Mouse (Mus musculus): ENCODE data around the gene Dhh. TPM values are rescaled to one million over a fixed set of nuclear protein-coding genes. Genes with fewer than 3 reads are reported as not detected.

Dhh gene
- polyA plus RNA-seq, 1 experiment from 2014 or later, result 2.5 TPM

DNA sequence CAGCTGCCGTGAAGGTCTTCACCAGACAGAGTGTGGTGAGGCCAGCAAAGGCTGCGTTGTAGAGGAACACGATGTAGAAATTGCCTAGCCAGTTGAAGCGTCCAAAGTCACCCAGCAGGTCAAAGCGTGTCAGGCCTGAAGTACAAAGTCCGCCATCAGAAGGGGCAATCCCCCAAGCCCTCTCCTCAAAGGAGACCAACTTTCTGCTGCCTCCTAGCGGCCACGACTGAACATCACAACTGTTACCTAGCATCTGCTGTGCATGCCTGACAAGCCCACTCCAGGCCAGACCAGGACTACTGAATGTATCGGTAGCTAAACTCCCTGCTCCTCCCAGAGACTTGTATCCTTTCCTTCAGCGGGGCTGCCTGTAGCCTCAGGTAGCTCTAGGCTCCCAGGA, 6.4 kb upstream of the Dhh start:
- Histone ChIP-seq H3K9ac (replicated peaks) (no peak overlapping the region), H3K36me3 (peaks cover 58% of the 10 kb centered on the region), H3K27ac (replicated peaks) (no peak overlapping the region), H3K4me1 (no peaks in the 10 kb centered on the region), H3K4me3 (replicated peaks) (no peak overlapping the region), H3K27me3 (replicated peaks) (peaks cover 11% of the 10 kb centered on the region), H3K9me3 (replicated peaks) (no peaks in the 10 kb centered on the region), H3K4me2 (no peak overlapping the region)
- WGBS, result 27% methylated on average over 10 of the region's 10 CpGs
- no peak for ATAC-seq (ENCODE audit: low FRiP score)

- Histone ChIP-seq H3K4me1 (peaks cover 10% of the 10 kb centered on the region), H3K27me3 (replicated peaks) (peaks cover 32% of the 10 kb centered on the region), H3K9me3 (replicated peaks) (no peaks in the 10 kb centered on the region), H3K9ac (replicated peaks) (no peak overlapping the region), H3K27ac (replicated peaks) (no peak overlapping the region), H3K4me3 (replicated peaks) (no peak overlapping the region), H3K36me3 (peaks cover 37% of the 10 kb centered on the region), H3K4me2 (no peak overlapping the region)
- no peak for ATAC-seq (ENCODE audit: low FRiP score)
- WGBS, result 96% methylated on average over 2 of the region's 2 CpGs
These were observed 4.3 kb upstream of the Dhh start for GRCm38 (mm10) chr15:98902600-98902999.

GRCm38 (mm10) chr15:98901530-98901929, 3.2 kb upstream of the Dhh start:
- Histone ChIP-seq H3K4me3 (replicated peaks) (no peak overlapping the region), H3K36me3 (peaks cover 27% of the 10 kb centered on the region), H3K4me1 (peaks cover 13% of the 10 kb centered on the region), H3K9me3 (replicated peaks) (no peaks in the 10 kb centered on the region), H3K9ac (replicated peaks) (no peak overlapping the region), H3K27me3 (replicated peaks) (peaks cover 42% of the 10 kb centered on the region), H3K4me2 (no peak overlapping the region), H3K27ac (replicated peaks) (no peak overlapping the region)
- WGBS, result 68% methylated on average over 1 of the region's 1 CpGs
- no peak for ATAC-seq (ENCODE audit: low FRiP score)

DNA sequence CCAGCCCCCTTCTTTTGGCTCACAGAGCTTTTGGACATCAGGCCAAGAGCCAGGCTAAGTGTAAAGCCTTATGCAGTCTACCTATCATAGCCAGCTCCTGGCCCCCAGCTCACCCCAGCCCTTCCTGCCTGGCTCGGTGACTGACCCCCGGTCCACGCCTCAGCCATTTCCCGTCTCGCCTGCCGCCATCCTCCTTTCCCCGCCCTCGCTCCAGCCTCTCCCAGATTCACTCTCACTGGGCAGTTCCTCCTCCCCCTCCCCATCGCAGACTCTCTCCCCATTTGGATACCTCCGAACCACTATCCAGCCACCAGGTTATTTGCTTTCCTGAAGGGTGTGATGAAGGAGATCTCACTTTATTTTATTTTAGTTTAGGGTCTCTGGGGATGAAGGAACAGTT, 845 bp downstream of the Dhh start:
- Histone ChIP-seq H3K9me3 (replicated peaks) (no peaks in the 10 kb centered on the region), H3K27ac (replicated peaks) (no peak overlapping the region), H3K4me1 (peaks cover 43% of the 10 kb centered on the region), H3K27me3 (replicated peaks) (peaks cover 83% of the 10 kb centered on the region), H3K9ac (replicated peaks) (0 out of 2 replicates have a peak overlapping the region, but pooled peaks have one; percentile 17), H3K4me3 (replicated peaks) (peak overlapping the region; percentile 22), H3K4me2 (peak overlapping the region; percentile 36; the same call in 1 of the 2 replicates), H3K36me3 (no peaks in the 10 kb centered on the region)
- 5% methylated on average over 10 of the region's 10 CpGs for WGBS
- ATAC-seq (ENCODE audit: low FRiP score), result no peak

DNA sequence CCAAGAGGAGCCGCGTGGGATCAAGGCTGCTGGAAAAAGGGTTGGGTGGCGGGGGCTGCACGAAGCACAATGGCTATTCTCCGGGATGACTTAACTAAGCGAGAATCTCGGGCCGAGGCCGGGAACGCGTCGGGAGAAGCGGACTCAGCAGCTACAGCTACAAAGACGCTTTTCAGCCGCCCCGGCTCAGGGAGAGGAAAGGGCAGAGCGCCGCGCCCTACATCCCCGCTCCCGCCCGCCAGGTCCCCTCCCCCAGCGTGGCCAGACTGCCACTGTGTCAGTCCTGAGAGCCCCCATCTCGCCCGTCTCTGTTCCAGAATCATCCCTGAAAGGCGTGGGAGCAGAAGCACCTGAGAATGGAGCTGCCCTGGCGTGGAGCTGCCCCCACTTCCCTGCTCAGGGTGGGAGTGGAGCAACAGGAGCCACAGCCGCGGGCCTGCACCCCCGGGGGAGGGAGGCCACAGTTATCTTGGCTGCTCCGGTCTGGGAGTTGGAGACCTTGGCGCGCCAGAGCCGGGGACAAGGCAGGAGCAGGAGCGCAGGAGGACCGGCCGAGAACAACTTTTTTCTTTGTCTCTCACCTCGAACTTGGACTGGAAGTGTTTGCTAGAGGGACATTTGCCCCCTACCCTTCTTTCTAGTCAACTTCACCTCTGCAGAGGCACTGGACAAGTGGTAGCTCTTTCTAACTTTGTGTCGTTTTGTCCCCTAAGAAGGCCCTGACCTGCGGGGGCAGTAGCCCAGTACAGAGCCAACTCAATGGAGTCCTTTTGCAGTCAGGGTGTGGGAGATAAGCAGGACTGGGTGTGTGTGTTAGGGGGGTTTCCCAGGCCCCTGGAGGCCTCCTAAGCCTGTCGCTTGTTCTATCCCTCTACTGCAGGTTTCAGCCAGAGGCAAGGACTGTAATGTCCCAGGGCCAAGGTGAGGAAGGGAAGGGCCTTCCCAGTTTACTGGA, 2.4 kb downstream of the Dhh start:
- Histone ChIP-seq H3K9ac (replicated peaks) (peak overlapping the region; percentile 33; the same call in 1 of the 2 replicates), H3K36me3 (no peaks in the 10 kb centered on the region), H3K4me1 (peaks cover 47% of the 10 kb centered on the region), H3K4me3 (replicated peaks) (peak overlapping the region; percentile 49), H3K27me3 (replicated peaks) (peaks cover 92% of the 10 kb centered on the region), H3K4me2 (peak overlapping the region; percentile 96), H3K9me3 (replicated peaks) (no peaks in the 10 kb centered on the region), H3K27ac (replicated peaks) (no peak overlapping the region)
- WGBS, result 2% methylated on average over 41 of the region's 41 CpGs
- ATAC-seq (ENCODE audit: low FRiP score), result no peak

GRCm38 (mm10) chr15:98894746-98895634, 3.4 kb downstream of the Dhh start:
- Histone ChIP-seq H3K9ac (replicated peaks) (peak overlapping the region; percentile 33; the same call in 1 of the 2 replicates), H3K4me3 (replicated peaks) (peak overlapping the region; percentile 49), H3K27ac (replicated peaks) (no peak overlapping the region), H3K36me3 (no peaks in the 10 kb centered on the region), H3K9me3 (replicated peaks) (no peaks in the 10 kb centered on the region), H3K4me1 (peaks cover 47% of the 10 kb centered on the region), H3K27me3 (replicated peaks) (peaks cover 85% of the 10 kb centered on the region), H3K4me2 (peak overlapping the region; percentile 96)
- no peak for ATAC-seq (ENCODE audit: low FRiP score)
- WGBS, result 2% methylated on average over 38 of the region's 38 CpGs

GRCm38 (mm10) chr15:98893940-98894745, 4.2 kb downstream of the Dhh start, which contains the start of gene Rhebl1:
Gene Rhebl1 (minus strand): TSS chr15:98894540.
- Histone ChIP-seq H3K27me3 (replicated peaks) (peaks cover 76% of the 10 kb centered on the region), H3K4me1 (peaks cover 47% of the 10 kb centered on the region), H3K9me3 (replicated peaks) (no peaks in the 10 kb centered on the region), H3K9ac (replicated peaks) (peak within 1 kb of the TSS; percentile 21; the same call in 1 of the 2 replicates), H3K4me3 (replicated peaks) (peak within 1 kb of the TSS; percentile 49), H3K4me2 (peak within 1 kb of the TSS; percentile 96), H3K36me3 (no peaks in the 10 kb centered on the region), H3K27ac (replicated peaks) (no peak within 1 kb of the TSS)
- 0 out of 2 replicates have a peak, but pooled peaks have one; percentile 17 for ATAC-seq (ENCODE audit: low FRiP score)
- WGBS, result under 1% methylated on average over 72 of the region's 77 CpGs

DNA sequence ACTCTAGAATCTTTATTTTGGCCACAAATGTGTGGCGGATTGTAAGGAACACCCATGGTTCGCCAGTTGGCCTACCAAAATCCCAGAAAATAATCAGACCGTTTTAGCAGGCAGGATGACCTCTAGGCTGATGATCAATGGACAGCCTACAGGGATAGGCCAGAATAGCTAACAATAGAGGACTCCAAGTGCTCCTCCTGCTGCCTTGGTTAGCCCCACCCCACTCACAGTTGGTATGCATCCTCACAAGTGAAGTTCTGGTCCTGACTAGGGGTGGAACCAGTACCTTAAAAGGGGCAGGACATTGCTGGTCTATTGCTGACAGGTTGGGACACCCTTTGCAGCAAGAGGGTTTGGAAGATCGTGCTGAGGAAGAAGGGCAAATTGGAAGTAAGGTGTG, 5.3 kb downstream of the Dhh start:
- Histone ChIP-seq H3K36me3 (no peaks in the 10 kb centered on the region), H3K27me3 (replicated peaks) (peaks cover 65% of the 10 kb centered on the region), H3K27ac (replicated peaks) (no peak overlapping the region), H3K9me3 (replicated peaks) (no peaks in the 10 kb centered on the region), H3K9ac (replicated peaks) (no peak overlapping the region), H3K4me1 (peaks cover 41% of the 10 kb centered on the region), H3K4me3 (replicated peaks) (no peak overlapping the region), H3K4me2 (no peak overlapping the region)
- no peak for ATAC-seq (ENCODE audit: low FRiP score)
- WGBS, result 46% methylated on average over 4 of the region's 4 CpGs

DNA sequence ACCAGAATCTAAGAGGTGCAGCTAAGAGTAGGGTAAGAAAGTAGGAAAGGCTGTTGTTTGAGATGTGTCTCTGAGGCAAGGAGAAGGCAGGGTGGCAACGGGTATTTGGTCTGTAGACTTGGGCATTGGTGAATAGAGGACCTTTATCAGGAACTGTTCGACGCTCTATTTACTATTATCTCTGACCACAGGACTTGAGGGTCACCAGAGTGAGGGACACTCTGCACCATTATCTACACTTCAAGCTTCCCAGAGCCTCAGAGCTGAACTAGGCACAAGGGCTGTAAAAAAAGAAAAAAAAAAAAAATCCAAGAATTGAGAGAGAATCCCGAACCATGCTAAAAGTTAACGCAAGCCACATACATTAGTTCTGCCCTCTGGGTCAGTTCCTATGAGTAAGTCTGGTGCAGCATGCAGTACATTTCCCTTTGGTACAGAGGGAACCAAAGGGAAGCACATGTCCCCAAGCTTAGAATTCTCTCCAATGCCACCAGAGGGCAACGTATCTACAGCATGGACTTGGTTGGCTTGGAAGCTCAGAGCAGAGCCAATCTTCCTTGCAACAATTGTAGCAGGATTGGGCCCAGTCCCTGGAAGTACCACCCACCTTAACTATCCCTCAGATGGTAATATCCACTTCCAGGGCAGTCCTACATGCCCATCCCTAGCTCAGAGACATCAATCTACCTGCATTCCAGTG, 6.3 kb downstream of the Dhh start:
- 41% methylated on average over 6 of the region's 6 CpGs for WGBS
- 0 out of 2 replicates have a peak, but pooled peaks have one; percentile 50 for ATAC-seq (ENCODE audit: low FRiP score)
- Histone ChIP-seq H3K4me3 (replicated peaks) (no peak overlapping the region), H3K4me2 (no peak overlapping the region), H3K9me3 (replicated peaks) (no peaks in the 10 kb centered on the region), H3K27ac (replicated peaks) (no peak overlapping the region), H3K9ac (replicated peaks) (no peak overlapping the region), H3K27me3 (replicated peaks) (peaks cover 55% of the 10 kb centered on the region), H3K36me3 (no peaks in the 10 kb centered on the region), H3K4me1 (peaks cover 33% of the 10 kb centered on the region)

DNA sequence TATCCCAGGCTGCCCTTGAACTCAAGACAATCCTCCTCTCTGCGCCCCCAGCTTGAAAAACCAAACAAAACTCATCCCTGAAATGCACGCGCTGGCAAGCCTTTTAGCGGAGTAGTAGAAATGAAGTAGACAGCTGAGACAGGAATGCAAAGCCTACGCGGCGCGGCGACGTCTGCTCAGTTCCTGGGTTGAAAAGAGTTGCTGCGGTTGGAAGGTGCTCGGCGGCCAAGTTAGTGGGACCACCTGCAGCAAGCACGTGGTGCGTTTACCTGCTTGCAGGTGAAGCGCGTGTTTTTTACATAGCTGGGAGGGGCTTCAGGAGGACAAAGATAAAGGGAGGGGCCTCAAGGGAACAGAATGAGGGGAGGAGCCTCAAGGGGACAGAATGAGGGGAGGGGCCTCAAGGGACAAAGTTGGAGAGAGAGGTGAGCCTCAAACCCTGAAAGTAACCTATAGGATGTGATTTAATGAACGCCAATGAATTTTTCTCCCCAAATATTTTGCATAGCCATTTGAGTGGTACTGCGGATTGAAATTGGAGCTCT, 7.1 kb downstream of the Dhh start:
- H3K9ac ChIP-seq (replicated peaks), result no peak overlapping the region
- peaks cover 32% of the 10 kb centered on the region for H3K4me1 ChIP-seq
- no peaks in the 10 kb centered on the region for H3K36me3 ChIP-seq
- no peak for ATAC-seq (ENCODE audit: low FRiP score)
- no peak overlapping the region for H3K4me3 ChIP-seq (replicated peaks)
- peak overlapping the region; percentile 28; the same call in 1 of the 2 replicates for H3K4me2 ChIP-seq
- peaks cover 47% of the 10 kb centered on the region for H3K27me3 ChIP-seq (replicated peaks)
- no peak overlapping the region for H3K27ac ChIP-seq (replicated peaks)
- no peaks in the 10 kb centered on the region for H3K9me3 ChIP-seq (replicated peaks)
- WGBS, result 12% methylated on average over 19 of the region's 19 CpGs

Data from neural tube, embryonic 15.5 days (tissue).